Mouse (Mus musculus): ENCODE measurements around the gene Ccdc61. TPM values are rescaled to one million over a fixed set of nuclear protein-coding genes. Genes with fewer than 3 reads are reported as not detected.

The Ccdc61 gene
- 29.1 and 35.7 TPM in 2 replicates for polyA plus RNA-seq (2015; fragmentation: Nextera tagmentation; extraction: Ambion mirVana)

- Histone ChIP-seq H3K9me3 (ENCODE audit: control insufficient read depth, low read length) (no peaks in the 10 kb centered on the region), H3K36me3 (ENCODE audit: control insufficient read depth, insufficient read depth, low read length) (no peaks in the 10 kb centered on the region), H3K27me3 (replicated peaks; ENCODE audit: control insufficient read depth, insufficient read depth, low read length) (no peaks in the 10 kb centered on the region), H3K27ac (ENCODE audit: low read depth, low read length) (no peak within 1 kb of the TSS), H3K4me3 (ENCODE audit: low read length) (peak within 1 kb of the TSS; percentile 61), H3K4me1 (ENCODE audit: control insufficient read depth, insufficient read depth, low read depth, low read length) (peaks cover 15% of the 10 kb centered on the region), H3K9ac (ENCODE audit: low read depth, low read length) (peak within 1 kb of the TSS; percentile 65), H3K4me2 (ENCODE audit: low read length) (peak within 1 kb of the TSS; percentile 71)
- WGBS: under 1% methylated on average over 33 of the region's 33 CpGs
- peak; percentile 99 for ATAC-seq
Measured at GRCm38 (mm10) chr7:18910241-18910831, at the start of gene Ccdc61. Gene Ccdc61 (minus strand): TSS chr7:18910415.

DNA sequence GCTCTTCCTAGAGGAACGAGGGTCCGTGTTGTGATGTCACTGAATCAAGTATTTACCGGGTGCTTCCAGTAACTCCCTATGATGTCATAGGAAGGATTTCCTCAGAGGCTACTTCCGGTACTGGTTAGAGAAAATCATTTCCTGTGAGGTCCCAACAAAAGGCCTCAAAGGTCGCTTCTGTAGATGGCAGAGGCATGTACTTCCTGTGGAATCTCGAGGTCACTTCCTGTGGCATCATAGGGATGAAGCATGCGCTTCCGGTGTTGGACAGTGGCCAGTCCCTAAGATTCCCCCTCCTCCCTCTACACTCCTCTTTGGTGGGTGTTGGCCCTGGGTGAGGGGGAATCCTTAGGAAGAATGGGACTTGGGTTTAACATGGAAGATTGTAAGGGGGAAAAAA, 49.2 kb upstream of the Ccdc61 start:
- ATAC-seq: no peak
- Histone ChIP-seq H3K27me3 (replicated peaks; ENCODE audit: control insufficient read depth, insufficient read depth, low read length) (no peaks in the 10 kb centered on the region), H3K4me1 (ENCODE audit: control insufficient read depth, insufficient read depth, low read depth, low read length) (peaks cover 27% of the 10 kb centered on the region), H3K27ac (ENCODE audit: low read depth, low read length) (no peak overlapping the region), H3K9me3 (ENCODE audit: control insufficient read depth, low read length) (no peaks in the 10 kb centered on the region), H3K36me3 (ENCODE audit: control insufficient read depth, insufficient read depth, low read length) (peaks cover 8% of the 10 kb centered on the region; the same call in 1 of the 2 replicates), H3K9ac (ENCODE audit: low read depth, low read length) (no peak overlapping the region), H3K4me2 (ENCODE audit: low read length) (no peak overlapping the region), H3K4me3 (ENCODE audit: low read length) (no peak overlapping the region)
- WGBS: 64% methylated on average over 8 of the region's 8 CpGs

GRCm38 (mm10) chr7:18958384-18958766, 48.2 kb upstream of the Ccdc61 start:
- peaks cover 24% of the 10 kb centered on the region for H3K4me1 ChIP-seq (ENCODE audit: control insufficient read depth, insufficient read depth, low read depth, low read length)
- peak overlapping the region; percentile 61 for H3K4me2 ChIP-seq (ENCODE audit: low read length)
- ATAC-seq: peak; percentile 6; the same call in 1 of the 2 replicates
- no peaks in the 10 kb centered on the region for H3K9me3 ChIP-seq (ENCODE audit: control insufficient read depth, low read length)
- 15% methylated on average over 13 of the region's 21 CpGs for WGBS
- H3K36me3 ChIP-seq (ENCODE audit: control insufficient read depth, insufficient read depth, low read length): peaks cover 12% of the 10 kb centered on the region
- peak overlapping the region; percentile 41 for H3K4me3 ChIP-seq (ENCODE audit: low read length)
- no peak overlapping the region; the same call in 1 of the 2 replicates for H3K27ac ChIP-seq (ENCODE audit: low read depth, low read length)
- H3K27me3 ChIP-seq (replicated peaks; ENCODE audit: control insufficient read depth, insufficient read depth, low read length): no peaks in the 10 kb centered on the region
- peak overlapping the region; percentile 65 for H3K9ac ChIP-seq (ENCODE audit: low read depth, low read length)

- Histone ChIP-seq H3K4me3 (ENCODE audit: low read length) (peak overlapping the region; percentile 41), H3K4me1 (ENCODE audit: control insufficient read depth, insufficient read depth, low read depth, low read length) (peaks cover 19% of the 10 kb centered on the region), H3K4me2 (ENCODE audit: low read length) (peak overlapping the region; percentile 61), H3K36me3 (ENCODE audit: control insufficient read depth, insufficient read depth, low read length) (peaks cover 18% of the 10 kb centered on the region), H3K27me3 (replicated peaks; ENCODE audit: control insufficient read depth, insufficient read depth, low read length) (no peaks in the 10 kb centered on the region), H3K27ac (ENCODE audit: low read depth, low read length) (peak overlapping the region; percentile 60), H3K9ac (ENCODE audit: low read depth, low read length) (peak overlapping the region; percentile 65), H3K9me3 (ENCODE audit: control insufficient read depth, low read length) (no peaks in the 10 kb centered on the region)
- ATAC-seq: peak; percentile 48
- 2% methylated on average over 66 of the region's 107 CpGs for WGBS
Measured at GRCm38 (mm10) chr7:18957569-18958383, 47.6 kb upstream of the Ccdc61 start.

- no peaks in the 10 kb centered on the region for H3K9me3 ChIP-seq (ENCODE audit: control insufficient read depth, low read length)
- no peak for ATAC-seq
- H3K36me3 ChIP-seq (ENCODE audit: control insufficient read depth, insufficient read depth, low read length): peaks cover 36% of the 10 kb centered on the region
- no peak overlapping the region for H3K9ac ChIP-seq (ENCODE audit: low read depth, low read length)
- no peaks in the 10 kb centered on the region for H3K27me3 ChIP-seq (replicated peaks; ENCODE audit: control insufficient read depth, insufficient read depth, low read length)
- H3K4me2 ChIP-seq (ENCODE audit: low read length): peak overlapping the region; percentile 7; the same call in 1 of the 2 replicates
- no peak overlapping the region for H3K27ac ChIP-seq (ENCODE audit: low read depth, low read length)
- peaks cover 36% of the 10 kb centered on the region for H3K4me1 ChIP-seq (ENCODE audit: control insufficient read depth, insufficient read depth, low read depth, low read length)
- no peak overlapping the region for H3K4me3 ChIP-seq (ENCODE audit: low read length)
- WGBS: 30% methylated on average over 15 of the region's 15 CpGs
Measured at GRCm38 (mm10) chr7:18951397-18951796, 41.2 kb upstream of the Ccdc61 start.

- WGBS: 16% methylated on average over 18 of the region's 18 CpGs
- Histone ChIP-seq H3K36me3 (ENCODE audit: control insufficient read depth, insufficient read depth, low read length) (peaks cover 38% of the 10 kb centered on the region), H3K4me2 (ENCODE audit: low read length) (peak overlapping the region; percentile 18)
Measured at GRCm38 (mm10) chr7:18950523-18951315, 40.5 kb upstream of the Ccdc61 start.

DNA sequence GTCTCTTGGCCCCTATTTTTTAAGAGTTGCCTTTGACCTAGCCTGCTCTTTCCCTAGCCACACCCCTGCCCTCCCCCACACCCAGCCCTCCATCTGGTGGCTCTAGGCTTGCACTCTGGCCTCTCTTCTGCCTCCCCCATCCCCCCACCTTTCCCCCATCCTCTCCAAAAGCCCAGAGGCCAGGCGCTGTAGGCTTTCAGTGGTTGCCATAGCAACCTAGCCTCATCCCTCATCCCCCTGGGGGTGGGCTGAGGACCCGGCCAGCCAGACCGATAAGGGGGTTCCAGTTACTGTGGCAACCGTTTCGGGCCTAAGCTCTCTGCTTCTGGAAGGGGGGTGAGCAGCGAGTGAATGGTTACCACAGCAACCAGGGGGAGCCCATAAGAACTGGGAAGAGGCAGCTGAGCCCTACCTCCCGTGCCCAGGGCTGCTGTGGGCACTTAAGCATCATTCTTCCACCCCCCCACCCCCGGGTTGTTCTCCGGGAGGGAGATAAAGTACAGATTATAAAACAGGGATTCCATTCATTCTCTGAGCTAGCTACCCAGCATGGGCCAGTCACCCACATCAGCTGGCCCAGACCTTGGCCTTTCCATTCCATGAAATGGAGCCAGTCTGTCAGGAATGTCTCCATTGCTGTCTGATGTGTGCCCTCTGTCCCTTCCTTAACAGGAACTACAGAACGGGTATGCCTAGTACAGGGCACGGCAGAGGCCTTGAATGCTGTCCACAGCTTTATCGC, 39.7 kb upstream of the Ccdc61 start:
- peak overlapping the region; percentile 18 for H3K4me2 ChIP-seq (ENCODE audit: low read length)
- peak overlapping the region; percentile 83 for H3K27ac ChIP-seq (ENCODE audit: low read depth, low read length)
- no peaks in the 10 kb centered on the region for H3K27me3 ChIP-seq (replicated peaks; ENCODE audit: control insufficient read depth, insufficient read depth, low read length)
- no peak overlapping the region for H3K4me3 ChIP-seq (ENCODE audit: low read length)
- peak; percentile 90 for ATAC-seq
- no peaks in the 10 kb centered on the region for H3K9me3 ChIP-seq (ENCODE audit: control insufficient read depth, low read length)
- peak overlapping the region; percentile 31 for H3K9ac ChIP-seq (ENCODE audit: low read depth, low read length)
- peaks cover 38% of the 10 kb centered on the region for H3K36me3 ChIP-seq (ENCODE audit: control insufficient read depth, insufficient read depth, low read length)
- peaks cover 36% of the 10 kb centered on the region for H3K4me1 ChIP-seq (ENCODE audit: control insufficient read depth, insufficient read depth, low read depth, low read length)
- 9% methylated on average over 12 of the region's 12 CpGs for WGBS

More at GRCm38 (mm10) chr7:18950523-18951315, 40.5 kb upstream of the Ccdc61 start:
- H3K27ac ChIP-seq (ENCODE audit: low read depth, low read length): peak overlapping the region; percentile 83
- H3K4me1 ChIP-seq (ENCODE audit: control insufficient read depth, insufficient read depth, low read depth, low read length): peaks cover 36% of the 10 kb centered on the region
- no peaks in the 10 kb centered on the region for H3K27me3 ChIP-seq (replicated peaks; ENCODE audit: control insufficient read depth, insufficient read depth, low read length)
- peak; percentile 44 for ATAC-seq
- H3K9me3 ChIP-seq (ENCODE audit: control insufficient read depth, low read length): no peaks in the 10 kb centered on the region
- H3K9ac ChIP-seq (ENCODE audit: low read depth, low read length): 0 out of 2 replicates have a peak overlapping the region, but pooled peaks have one; percentile 18
- no peak overlapping the region for H3K4me3 ChIP-seq (ENCODE audit: low read length)

DNA sequence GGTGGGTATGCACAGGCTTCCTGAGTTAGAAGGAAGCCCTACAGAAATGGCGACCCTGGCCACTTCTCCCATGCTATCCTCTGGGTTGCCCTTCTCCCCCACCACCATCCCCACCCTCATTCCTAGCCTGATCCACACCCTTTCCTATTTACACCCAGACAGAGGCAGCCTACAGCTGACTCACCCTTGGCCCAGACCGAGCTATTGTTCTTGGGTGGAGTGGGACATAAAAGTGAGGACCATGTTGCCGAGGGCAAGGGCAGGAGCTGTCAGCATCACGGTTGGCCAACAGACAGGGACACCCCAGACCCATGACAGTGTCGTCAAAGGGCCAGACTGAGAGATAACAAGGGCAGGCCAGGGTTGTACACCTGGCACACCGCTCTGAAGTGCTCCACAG, 37.9 kb upstream of the Ccdc61 start:
- Histone ChIP-seq H3K4me3 (ENCODE audit: low read length) (no peak overlapping the region), H3K36me3 (ENCODE audit: control insufficient read depth, insufficient read depth, low read length) (peaks cover 32% of the 10 kb centered on the region), H3K27me3 (replicated peaks; ENCODE audit: control insufficient read depth, insufficient read depth, low read length) (no peaks in the 10 kb centered on the region), H3K4me2 (ENCODE audit: low read length) (no peak overlapping the region), H3K9ac (ENCODE audit: low read depth, low read length) (no peak overlapping the region; the same call in 1 of the 2 replicates), H3K9me3 (ENCODE audit: control insufficient read depth, low read length) (no peaks in the 10 kb centered on the region), H3K4me1 (ENCODE audit: control insufficient read depth, insufficient read depth, low read depth, low read length) (peaks cover 37% of the 10 kb centered on the region), H3K27ac (ENCODE audit: low read depth, low read length) (peak overlapping the region; percentile 83)
- 33% methylated on average over 6 of the region's 6 CpGs for WGBS
- no peak for ATAC-seq
